Mouse (Mus musculus) kidney, embryonic 15.5 days (tissue): ENCODE data around the gene Hmga1. TPM values are rescaled to one million over a fixed set of nuclear protein-coding genes. Genes with fewer than 3 reads are reported as not detected.

ENCODE experiments used
- ATAC-seq: fragments of 200-750 bp; cut with Nextera tagmentation; replicated peaks from 2 replicates; pipeline ENCODE4 v1.8.0; 2017; ENCODE audit warnings: moderate TSS enrichment; ENCODE audit not compliant: low FRiP score
- H3K27ac ChIP-seq: fragments of 300-500 bp; sonication (generic); 2 replicates; pipeline ENCODE4 v1.5.1; 2015; ENCODE audit warnings: mild to moderate bottlenecking, inconsistent platforms
- H3K27me3 ChIP-seq: fragments of 300-500 bp; sonication (generic); 2 replicates; pipeline ENCODE4 v1.6.1; 2015; ENCODE audit warnings: inconsistent platforms
- H3K36me3 ChIP-seq: fragments of 300-500 bp; sonication (generic); 2 replicates; pipeline ENCODE4 v1.6.1; 2015; ENCODE audit warnings: inconsistent platforms
- H3K4me1 ChIP-seq: fragments of 300-500 bp; sonication (generic); 2 replicates; pipeline ENCODE4 v1.6.1; 2015; ENCODE audit warnings: inconsistent platforms
- H3K4me2 ChIP-seq: fragments of 300-500 bp; sonication (generic); 2 replicates; pipeline ENCODE4 v1.6.1; 2015; ENCODE audit warnings: moderate library complexity, mild to moderate bottlenecking, inconsistent platforms
- H3K4me3 ChIP-seq: fragments of 300-500 bp; sonication (generic); replicated peaks from 2 replicates; pipeline ENCODE4 v1.5.1; 2015; ENCODE audit warnings: mild to moderate bottlenecking, inconsistent platforms
- H3K9ac ChIP-seq: fragments of 300-500 bp; sonication (generic); 2 replicates; pipeline ENCODE4 v1.6.1; 2015; ENCODE audit warnings: mild to moderate bottlenecking, inconsistent platforms
- H3K9me3 ChIP-seq: fragments of 300-500 bp; sonication (generic); replicated peaks from 2 replicates; pipeline ENCODE4 v1.6.1; 2016; ENCODE audit warnings: inconsistent platforms
- WGBS: fragments of 180-500 bp; shearing (Covaris S2); methylation state at CpG from one replicate; pipeline ENCODE4 v1.1.7; 2015; ENCODE audit warnings: mixed read lengths; 5-methylcytosine and 5-hydroxymethylcytosine counted together
- polyA plus RNA-seq: library from polyadenylated mRNA; unstranded; fragments of >200 nt; fragmentation: Nextera tagmentation; extraction: Ambion mirVana; gene quantifications from 2 replicates; pipeline ENCODE4 v1.2.1, GENCODE M21; 2015

Gene Hmga1
- polyA plus RNA-seq, 1 experiment from 2014 or later, result 269 TPM

DNA sequence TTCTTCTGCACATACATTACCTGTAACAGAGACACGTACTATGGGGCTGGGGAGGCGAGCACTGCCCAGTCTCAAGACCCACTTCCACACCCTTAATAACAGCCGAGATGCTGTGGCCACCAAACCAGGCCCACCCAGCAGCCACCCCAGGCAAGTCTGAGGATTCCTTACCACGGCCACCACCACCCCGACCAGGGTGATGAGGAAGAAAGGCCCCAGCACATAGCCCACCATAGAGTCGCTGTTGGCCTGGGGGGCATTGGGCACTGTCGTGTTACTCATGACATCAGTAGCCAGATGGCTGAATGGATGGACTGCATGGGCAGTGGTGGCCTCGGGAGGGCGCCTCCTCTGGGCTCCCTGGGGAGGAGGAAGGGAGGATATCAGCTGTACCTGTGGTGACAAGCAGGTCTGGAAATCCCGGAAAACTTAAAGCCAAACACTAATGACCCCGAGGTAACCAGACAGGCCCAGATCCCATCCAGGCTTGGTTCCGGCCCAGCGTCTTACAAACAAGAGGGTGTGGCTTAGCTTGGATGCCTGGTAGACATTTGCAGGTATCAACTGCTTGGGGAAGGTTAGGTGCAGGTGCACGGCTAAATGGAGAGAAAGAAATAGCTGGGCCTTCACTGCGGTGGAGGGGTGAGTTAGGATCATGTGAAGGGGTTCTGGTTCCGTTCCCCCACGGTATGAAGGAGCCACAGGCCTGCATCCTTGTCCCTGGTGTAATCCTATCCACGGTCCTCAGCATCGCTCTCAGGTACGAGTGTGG lies 8.3 kb downstream of the Hmga1 start:
- H3K27me3 ChIP-seq, result no peaks in the 10 kb centered on the region
- peak overlapping the region; percentile 99 for H3K4me2 ChIP-seq
- 0 out of 2 replicates have a peak, but pooled peaks have one; percentile 0 for ATAC-seq
- peak overlapping the region; percentile 69 for H3K27ac ChIP-seq
- H3K4me1 ChIP-seq, result peaks cover 43% of the 10 kb centered on the region
- no peaks in the 10 kb centered on the region for H3K9me3 ChIP-seq
- 17% methylated on average over 19 of the region's 20 CpGs for WGBS
- peaks cover 26% of the 10 kb centered on the region for H3K36me3 ChIP-seq
- H3K9ac ChIP-seq, result peak overlapping the region; percentile 67; the same call in 1 of the 2 replicates
- H3K4me3 ChIP-seq, result peak overlapping the region; percentile 56

DNA sequence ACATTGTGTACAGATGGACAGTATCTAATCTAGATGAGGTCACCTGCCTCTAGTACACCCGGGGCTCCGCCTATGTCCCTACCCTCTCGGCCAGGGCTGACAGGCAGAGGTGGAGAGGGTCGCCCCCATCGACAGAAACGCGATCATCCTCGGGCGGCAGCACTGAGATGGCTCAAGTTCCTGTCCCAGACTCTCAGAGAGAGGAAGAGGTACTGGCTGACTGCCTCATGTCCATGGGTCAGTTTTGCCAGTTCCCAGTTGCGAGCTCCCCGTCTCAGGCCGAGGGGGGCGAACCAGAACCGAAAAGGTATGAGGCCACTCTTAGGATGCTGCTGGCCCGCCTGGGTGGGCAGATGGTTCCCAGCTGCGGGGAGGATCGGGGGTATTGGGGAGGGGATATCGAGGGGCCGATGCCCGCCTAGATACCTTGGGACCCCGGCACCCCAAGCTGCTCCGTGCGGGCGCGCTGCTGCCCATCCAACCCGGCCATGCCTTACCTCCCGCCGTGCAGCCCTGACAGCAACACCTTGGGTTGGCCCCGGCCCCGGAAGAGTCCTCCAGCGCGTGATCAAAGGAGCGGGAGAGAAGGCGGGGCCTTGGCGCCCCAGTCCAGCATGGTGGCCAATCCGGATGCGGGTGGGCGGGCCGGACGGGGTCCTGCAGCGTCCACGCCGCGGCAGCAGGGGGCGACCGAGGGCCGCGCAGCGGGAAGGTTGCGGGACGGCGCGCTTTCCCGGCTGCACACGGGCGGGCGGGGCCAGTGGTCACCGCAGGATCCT lies 9.1 kb downstream of the Hmga1 start, which contains the start of gene AI413582:
TSS of gene AI413582 (minus strand) at position 594 of the 779 bp plus-strand sequence.
- Histone ChIP-seq H3K36me3 (peaks cover 22% of the 10 kb centered on the region), H3K27ac (peak within 1 kb of the TSS; percentile 69), H3K27me3 (no peaks in the 10 kb centered on the region), H3K9me3 (no peaks in the 10 kb centered on the region), H3K4me3 (peak within 1 kb of the TSS; percentile 56), H3K9ac (peak within 1 kb of the TSS; percentile 67), H3K4me1 (peaks cover 36% of the 10 kb centered on the region), H3K4me2 (peak within 1 kb of the TSS; percentile 99)
- peak; percentile 93 for ATAC-seq
- WGBS, result under 1% methylated on average over 58 of the region's 58 CpGs

GRCm38 (mm10) chr17:27565942-27566267 lies 9.6 kb downstream of the Hmga1 start:
- Histone ChIP-seq H3K36me3 (peaks cover 17% of the 10 kb centered on the region), H3K4me3 (peak overlapping the region; percentile 56), H3K4me2 (peak overlapping the region; percentile 99), H3K9ac (peak overlapping the region; percentile 67), H3K27me3 (no peaks in the 10 kb centered on the region), H3K27ac (no peak overlapping the region), H3K9me3 (no peaks in the 10 kb centered on the region), H3K4me1 (peaks cover 36% of the 10 kb centered on the region)
- no peak for ATAC-seq
- WGBS, result under 1% methylated on average over 13 of the region's 13 CpGs

- no peak for ATAC-seq
- Histone ChIP-seq H3K4me1 (peaks cover 30% of the 10 kb centered on the region), H3K36me3 (peaks cover 9% of the 10 kb centered on the region; the same call in 1 of the 2 replicates), H3K4me3 (no peak overlapping the region), H3K9ac (no peak overlapping the region), H3K27me3 (no peaks in the 10 kb centered on the region), H3K4me2 (no peak overlapping the region), H3K27ac (no peak overlapping the region), H3K9me3 (no peaks in the 10 kb centered on the region)
- WGBS, result 86% methylated on average over 5 of the region's 5 CpGs
These were observed 11.9 kb downstream of the Hmga1 start for GRCm38 (mm10) chr17:27568228-27568627.

GRCm38 (mm10) chr17:27571315-27571714 lies 15.0 kb downstream of the Hmga1 start:
- WGBS, result 67% methylated on average over 8 of the region's 8 CpGs
- no peak overlapping the region for H3K4me2 ChIP-seq

DNA sequence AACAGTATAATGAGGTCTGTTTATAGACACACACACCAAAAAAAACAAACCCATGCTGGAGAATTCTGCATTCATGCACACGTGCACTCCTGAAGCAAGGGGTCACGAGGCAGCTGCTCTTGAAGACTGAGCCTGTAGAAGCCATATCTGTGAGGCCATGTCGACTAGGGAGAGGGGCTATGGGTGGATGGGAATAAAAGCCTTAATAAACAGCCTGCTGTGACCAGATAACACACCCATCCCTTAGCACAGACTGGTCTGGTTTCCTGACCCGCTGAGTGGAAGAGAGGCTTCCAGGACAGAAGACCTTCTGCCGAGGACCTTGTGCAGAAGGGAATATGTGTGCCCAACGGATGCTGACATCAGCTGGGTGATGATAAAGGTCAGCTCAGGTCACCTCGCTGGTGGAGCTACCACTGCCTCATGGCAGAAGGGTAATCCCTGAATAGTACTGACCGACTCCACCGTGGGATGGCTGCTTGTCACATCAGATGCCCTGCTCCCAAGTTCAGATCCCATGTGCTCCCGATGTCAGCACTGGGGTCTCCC lies 17.5 kb downstream of the Hmga1 start:
- 80% methylated on average over 10 of the region's 10 CpGs for WGBS
- Histone ChIP-seq H3K4me1 (no peaks in the 10 kb centered on the region), H3K4me2 (no peak overlapping the region), H3K9me3 (no peaks in the 10 kb centered on the region), H3K4me3 (no peak overlapping the region), H3K27ac (no peak overlapping the region), H3K9ac (no peak overlapping the region), H3K27me3 (no peaks in the 10 kb centered on the region), H3K36me3 (peaks cover 45% of the 10 kb centered on the region)
- ATAC-seq, result no peak

More at GRCm38 (mm10) chr17:27571315-27571714, 15.0 kb downstream of the Hmga1 start:
- Histone ChIP-seq H3K4me1 (peaks cover 5% of the 10 kb centered on the region), H3K36me3 (peaks cover 24% of the 10 kb centered on the region), H3K27ac (no peak overlapping the region), H3K4me3 (no peak overlapping the region), H3K9me3 (no peaks in the 10 kb centered on the region), H3K27me3 (no peaks in the 10 kb centered on the region), H3K9ac (no peak overlapping the region)
- ATAC-seq, result no peak

DNA sequence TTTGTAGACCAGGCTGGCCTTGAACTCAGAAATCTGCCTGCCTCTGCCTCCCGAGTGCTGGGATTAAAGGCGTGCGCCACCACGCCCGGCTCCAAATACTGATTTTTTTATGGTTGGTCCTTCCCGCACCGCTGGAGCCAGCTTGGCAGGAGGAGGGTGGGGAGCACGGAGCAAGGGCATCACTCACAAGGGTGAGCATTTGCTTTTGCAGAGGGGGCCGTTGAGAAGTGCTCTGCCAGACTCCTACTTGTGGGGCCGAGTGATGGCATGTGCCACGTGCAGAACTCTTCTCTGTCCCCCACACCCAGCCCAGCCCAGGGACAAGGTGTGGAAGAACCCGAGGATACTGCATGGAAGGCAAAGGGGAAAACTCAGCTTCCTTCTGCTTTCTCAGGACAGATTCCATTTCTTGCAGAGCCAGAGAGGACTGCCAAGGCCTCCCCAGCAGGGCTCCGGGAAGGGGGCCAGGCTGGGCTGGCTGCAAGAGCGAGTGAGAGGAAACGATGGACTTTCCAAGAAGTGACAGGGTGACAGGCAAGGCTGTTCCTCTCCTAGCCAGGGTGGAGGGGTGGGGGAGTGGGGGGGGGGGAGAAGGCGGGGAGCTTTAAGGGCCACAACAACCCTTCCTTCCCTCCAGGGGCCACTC lies 18.3 kb downstream of the Hmga1 start:
- WGBS, result 87% methylated on average over 16 of the region's 16 CpGs
- ATAC-seq, result no peak
- Histone ChIP-seq H3K27me3 (no peaks in the 10 kb centered on the region), H3K4me3 (no peak overlapping the region), H3K4me1 (no peaks in the 10 kb centered on the region), H3K36me3 (peaks cover 53% of the 10 kb centered on the region), H3K27ac (no peak overlapping the region), H3K4me2 (no peak overlapping the region), H3K9ac (no peak overlapping the region), H3K9me3 (no peaks in the 10 kb centered on the region)

DNA sequence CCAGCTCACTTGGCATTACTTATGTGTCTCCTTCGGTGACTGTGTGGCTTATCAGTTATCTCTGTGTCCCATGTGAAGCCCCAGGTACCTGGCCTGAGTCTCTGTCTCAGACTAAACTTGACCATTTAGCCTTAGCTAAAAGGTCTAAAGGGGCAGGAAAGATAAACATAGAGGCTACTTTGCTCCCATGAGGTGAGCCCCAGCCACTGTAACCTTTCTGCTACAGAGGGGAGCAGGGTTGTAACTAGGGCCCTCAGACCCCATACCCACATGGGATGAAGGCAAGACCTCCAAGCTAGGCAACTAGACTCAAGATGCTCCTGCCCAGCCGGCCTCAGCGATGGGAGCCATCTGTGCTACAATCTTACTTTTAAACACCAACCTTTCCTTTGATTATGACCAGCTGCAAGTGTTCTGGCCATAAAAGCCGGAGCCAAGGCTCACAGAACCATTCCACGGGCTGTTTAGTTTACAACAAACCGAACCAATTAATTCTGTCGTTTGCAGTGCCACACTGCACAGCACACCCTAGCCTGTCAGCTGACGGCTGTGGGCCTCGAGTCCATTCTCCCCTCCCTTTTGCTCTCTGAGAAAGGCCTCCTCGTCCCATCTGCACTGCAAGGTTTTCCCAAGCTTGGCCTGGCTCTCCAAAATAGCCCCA lies 18.9 kb downstream of the Hmga1 start:
- no peaks in the 10 kb centered on the region for H3K4me1 ChIP-seq
- no peak overlapping the region for H3K9ac ChIP-seq
- H3K4me2 ChIP-seq, result no peak overlapping the region
- no peaks in the 10 kb centered on the region for H3K27me3 ChIP-seq
- ATAC-seq, result no peak
- H3K9me3 ChIP-seq, result no peaks in the 10 kb centered on the region
- H3K27ac ChIP-seq, result no peak overlapping the region
- 38% methylated on average over 10 of the region's 10 CpGs for WGBS
- H3K36me3 ChIP-seq, result peaks cover 59% of the 10 kb centered on the region
- no peak overlapping the region for H3K4me3 ChIP-seq

DNA sequence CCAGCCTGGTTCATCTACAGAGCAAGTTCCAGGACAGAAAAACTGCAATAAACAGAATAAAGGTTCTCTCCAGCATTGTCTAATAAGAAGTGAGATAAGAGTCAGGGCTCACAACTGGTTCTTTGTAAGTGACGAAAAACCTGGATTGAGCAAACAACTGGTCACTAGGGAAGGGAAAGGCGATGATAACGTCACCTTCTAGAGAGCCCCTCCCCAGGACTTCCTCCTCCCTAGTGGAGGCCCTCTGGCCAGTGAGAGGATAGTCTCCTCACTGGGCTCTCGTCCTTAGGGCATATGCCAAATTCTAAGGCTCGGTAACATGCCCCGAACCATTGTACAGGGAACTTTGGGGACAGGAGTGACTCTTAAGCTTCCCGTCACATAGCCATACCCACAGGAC lies 19.8 kb downstream of the Hmga1 start:
- H3K9ac ChIP-seq, result no peak overlapping the region
- H3K4me3 ChIP-seq, result no peak overlapping the region
- H3K4me2 ChIP-seq, result no peak overlapping the region
- peaks cover 67% of the 10 kb centered on the region for H3K36me3 ChIP-seq
- H3K4me1 ChIP-seq, result no peaks in the 10 kb centered on the region
- H3K9me3 ChIP-seq, result no peaks in the 10 kb centered on the region
- WGBS, result 84% methylated on average over 7 of the region's 7 CpGs
- no peaks in the 10 kb centered on the region for H3K27me3 ChIP-seq
- no peak overlapping the region for H3K27ac ChIP-seq
- no peak for ATAC-seq

GRCm38 (mm10) chr17:27577468-27577867 lies 21.2 kb downstream of the Hmga1 start:
- no peak; the same call in 1 of the 2 replicates for ATAC-seq
- no peak overlapping the region for H3K4me3 ChIP-seq
- H3K27me3 ChIP-seq, result no peaks in the 10 kb centered on the region
- H3K4me1 ChIP-seq, result no peaks in the 10 kb centered on the region
- H3K4me2 ChIP-seq, result no peak overlapping the region
- no peak overlapping the region for H3K27ac ChIP-seq
- no peak overlapping the region for H3K9ac ChIP-seq
- WGBS, result 60% methylated on average over 6 of the region's 6 CpGs
- peaks cover 80% of the 10 kb centered on the region for H3K36me3 ChIP-seq
- no peaks in the 10 kb centered on the region for H3K9me3 ChIP-seq

- Histone ChIP-seq H3K4me1 (no peaks in the 10 kb centered on the region), H3K9ac (no peak overlapping the region), H3K4me3 (no peak overlapping the region), H3K27me3 (no peaks in the 10 kb centered on the region), H3K4me2 (no peak overlapping the region), H3K27ac (no peak overlapping the region), H3K36me3 (peaks cover 86% of the 10 kb centered on the region), H3K9me3 (no peaks in the 10 kb centered on the region)
- 95% methylated on average over 10 of the region's 10 CpGs for WGBS
- ATAC-seq, result no peak
These were observed 22.2 kb downstream of the Hmga1 start for GRCm38 (mm10) chr17:27578487-27578886.
